Mouse (Mus musculus) ES-Bruce4 (cell line): ENCODE results near the gene Bcar1.

Experiments used
- CTCF ChIP-seq: IDR thresholded peaks from one replicate; pipeline ENCODE4 v1.8.1; 2011; ENCODE audit warnings: low read depth, low read length
- EP300 ChIP-seq: IDR thresholded peaks from 2 replicates; pipeline ENCODE4 v1.6.1; 2011; ENCODE audit warnings: low read depth, low read length; ENCODE audit not compliant: insufficient read depth
- POLR2A ChIP-seq: IDR thresholded peaks from one replicate; pipeline ENCODE4 v1.8.1; 2011; ENCODE audit warnings: low read length; ENCODE audit not compliant: insufficient read depth

DNA sequence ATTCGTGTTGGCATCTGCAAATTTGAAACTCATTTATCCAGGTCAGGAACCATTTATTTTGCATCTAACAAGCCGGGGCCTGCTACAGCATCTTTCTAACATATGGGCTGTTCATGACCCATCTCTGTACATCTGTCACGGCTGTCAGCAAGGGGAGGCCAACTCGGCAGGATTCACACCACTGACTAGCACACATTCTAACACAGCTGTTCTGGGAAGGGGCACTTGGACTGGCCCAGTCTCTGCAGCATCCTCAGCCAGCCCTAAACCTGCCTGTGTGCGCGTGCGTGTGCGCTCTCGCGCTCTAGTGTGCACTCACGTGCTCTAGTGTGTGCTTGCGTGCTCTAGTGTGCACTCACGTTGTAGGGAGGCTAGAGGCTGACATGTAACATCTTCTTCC lies 17.1 kb upstream of the Bcar1 start:
- no peak for TF ChIP-seq CTCF
- TF ChIP-seq EP300 = no peak
- no peak for TF ChIP-seq POLR2A
